Mouse (Mus musculus) intestine, embryonic 16.5 days (tissue): ENCODE data around the gene Klk1b8. TPM values are rescaled to one million over a fixed set of nuclear protein-coding genes. Genes with fewer than 3 reads are reported as not detected.
"Not testable (repeated sequence)": the region's sequence is repeated elsewhere in the genome, so short reads cannot be mapped to it uniquely, and the experiment has no call there.

ENCODE experiments used
- ATAC-seq: fragments of 200-750 bp; cut with Nextera tagmentation; 2 replicates; pipeline ENCODE4 v1.8.0; 2017; ENCODE audit warnings: moderate TSS enrichment, moderate library complexity
- H3K27ac ChIP-seq: fragments of 300-500 bp; sonication (generic); 2 replicates; pipeline ENCODE4 v1.5.1; 2014; ENCODE audit warnings: mild to moderate bottlenecking, low read length
- H3K27me3 ChIP-seq: fragments of 300-500 bp; sonication (generic); replicated peaks from 2 replicates; pipeline ENCODE4 v1.6.1; 2014; ENCODE audit warnings: low read length, control low read depth, mixed read lengths; ENCODE audit not compliant: control insufficient read depth, insufficient read depth
- H3K36me3 ChIP-seq: fragments of 300-500 bp; sonication (generic); 2 replicates; pipeline ENCODE4 v1.6.1; 2014; ENCODE audit warnings: low read length, control low read depth; ENCODE audit not compliant: control insufficient read depth, insufficient read depth
- H3K4me1 ChIP-seq: fragments of 300-500 bp; sonication (generic); 2 replicates; pipeline ENCODE4 v1.6.1; 2014; ENCODE audit warnings: low read length, control low read depth, mixed read lengths; ENCODE audit not compliant: control insufficient read depth, insufficient read depth
- H3K4me2 ChIP-seq: fragments of 300-500 bp; sonication (generic); 2 replicates; pipeline ENCODE4 v1.6.1; 2014; ENCODE audit warnings: low read depth, low read length, control low read depth
- H3K4me3 ChIP-seq: fragments of 300-500 bp; sonication (generic); 2 replicates; pipeline ENCODE4 v1.5.1; 2014; ENCODE audit warnings: mild to moderate bottlenecking, low read length
- H3K9ac ChIP-seq: fragments of 300-500 bp; sonication (generic); 2 replicates; pipeline ENCODE4 v1.6.1; 2014; ENCODE audit warnings: low read depth, low read length
- H3K9me3 ChIP-seq: fragments of 300-500 bp; sonication (generic); 2 replicates; pipeline ENCODE4 v1.6.1; 2016; ENCODE audit warnings: low read length, control low read depth; ENCODE audit not compliant: control insufficient read depth
- WGBS: fragments of 180-500 bp; shearing (Covaris S2); extraction: QIAGEN DNeasy Blood & Tissue Kit; methylation state at CpG from one replicate; pipeline ENCODE4 v1.1.7; 2014; 5-methylcytosine and 5-hydroxymethylcytosine counted together
- polyA plus RNA-seq: library from polyadenylated mRNA; unstranded; fragments of >200 nt; fragmentation: Nextera tagmentation; extraction: Ambion mirVana; gene quantifications from 2 replicates; pipeline ENCODE4 v1.2.1, GENCODE M21; 2015

The Klk1b8 gene
- polyA plus RNA-seq, 1 experiment from 2014 or later = 1.2 TPM

- Histone ChIP-seq H3K4me2 (no peak overlapping the region), H3K27me3 (no peaks in the 10 kb centered on the region), H3K4me3 (no peak overlapping the region), H3K9me3 (no peaks in the 10 kb centered on the region), H3K36me3 (no peaks in the 10 kb centered on the region), H3K4me1 (no peaks in the 10 kb centered on the region), H3K9ac (no peak overlapping the region), H3K27ac (no peak overlapping the region)
- 41% methylated on average over 4 of the region's 4 CpGs for WGBS
- ATAC-seq = no peak
These were observed 18.1 kb upstream of the Klk1b8 start for GRCm38 (mm10) chr7:43932337-43932736.

DNA sequence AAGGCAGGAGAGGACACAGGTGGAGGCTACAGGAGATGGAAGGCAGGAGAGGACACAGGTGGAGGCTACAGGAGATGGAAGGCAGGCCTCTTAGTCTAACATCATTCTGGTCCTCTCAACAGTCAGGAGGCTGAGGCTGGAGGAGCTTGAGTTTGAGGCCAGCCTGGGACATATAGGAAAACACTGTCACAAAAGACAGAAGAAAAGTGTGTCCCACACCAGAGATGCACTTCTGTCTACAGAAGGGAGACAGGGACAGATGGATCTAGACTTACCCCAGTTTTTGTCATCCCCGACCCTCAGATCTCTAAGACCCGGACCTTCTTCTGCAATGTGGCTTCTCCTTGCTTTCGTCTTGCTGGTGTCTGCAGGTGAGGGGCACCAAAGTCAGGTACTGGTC, 17.0 kb upstream of the Klk1b8 start, which contains the start of gene Klk15:
Gene Klk15, plus strand, starts transcription at position 301 of the 400 bp plus-strand sequence.
- 82% methylated on average over 3 of the region's 3 CpGs for WGBS
- ATAC-seq = no peak

DNA sequence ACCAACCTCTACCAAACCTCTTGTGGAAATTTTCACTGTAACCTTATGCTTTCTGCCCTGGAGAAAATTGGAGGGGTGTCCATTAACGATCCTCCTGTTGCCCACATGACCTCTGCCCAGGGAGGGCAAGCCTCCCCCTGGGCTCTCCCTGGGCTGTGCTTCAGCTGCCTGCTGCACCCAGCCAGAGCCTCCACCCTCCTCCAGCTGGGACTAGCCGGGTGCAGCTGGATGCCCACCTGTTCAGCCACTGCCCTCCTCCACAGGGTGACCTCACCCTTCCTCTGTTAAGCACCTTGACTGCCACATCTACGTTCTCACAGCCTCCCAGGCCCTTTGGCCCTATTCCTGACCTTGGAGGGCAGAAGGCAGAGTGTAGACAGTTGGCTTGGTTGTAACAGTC, 15.7 kb upstream of the Klk1b8 start:
- Histone ChIP-seq H3K36me3 (no peaks in the 10 kb centered on the region), H3K27me3 (no peaks in the 10 kb centered on the region), H3K4me2 (no peak overlapping the region), H3K4me3 (no peak overlapping the region), H3K9me3 (no peaks in the 10 kb centered on the region), H3K9ac (no peak overlapping the region), H3K27ac (no peak overlapping the region), H3K4me1 (no peaks in the 10 kb centered on the region)
- ATAC-seq = no peak
- WGBS = 47% methylated on average over 3 of the region's 3 CpGs

More for the DNA sequence above, 17.0 kb upstream of the Klk1b8 start, which contains the start of gene Klk15:
- Histone ChIP-seq H3K4me3 (no peak within 1 kb of the TSS), H3K9me3 (no peaks in the 10 kb centered on the region), H3K36me3 (no peaks in the 10 kb centered on the region), H3K4me2 (no peak within 1 kb of the TSS), H3K4me1 (no peaks in the 10 kb centered on the region), H3K27ac (no peak within 1 kb of the TSS), H3K9ac (no peak within 1 kb of the TSS), H3K27me3 (no peaks in the 10 kb centered on the region)

- no peak overlapping the region for H3K9ac ChIP-seq
- no peaks in the 10 kb centered on the region for H3K36me3 ChIP-seq
- no peaks in the 10 kb centered on the region for H3K4me1 ChIP-seq
- no peak overlapping the region for H3K4me2 ChIP-seq
- no peak overlapping the region for H3K27ac ChIP-seq
- no peaks in the 10 kb centered on the region for H3K27me3 ChIP-seq
- H3K4me3 ChIP-seq = no peak overlapping the region
- ATAC-seq = no peak
- H3K9me3 ChIP-seq = no peaks in the 10 kb centered on the region
- 82% methylated on average over 14 of the region's 14 CpGs for WGBS
These were observed 13.9 kb upstream of the Klk1b8 start for GRCm38 (mm10) chr7:43936551-43936950.

GRCm38 (mm10) chr7:43942293-43942692, 8.2 kb upstream of the Klk1b8 start:
- ATAC-seq, H3K4me1 ChIP-seq, H3K36me3 ChIP-seq, H3K27ac ChIP-seq, H3K9ac ChIP-seq, H3K4me2 ChIP-seq, H3K27me3 ChIP-seq, H3K4me3 ChIP-seq, H3K9me3 ChIP-seq: not testable (repeated sequence)
- WGBS = 59% methylated on average over 3 of the region's 3 CpGs

DNA sequence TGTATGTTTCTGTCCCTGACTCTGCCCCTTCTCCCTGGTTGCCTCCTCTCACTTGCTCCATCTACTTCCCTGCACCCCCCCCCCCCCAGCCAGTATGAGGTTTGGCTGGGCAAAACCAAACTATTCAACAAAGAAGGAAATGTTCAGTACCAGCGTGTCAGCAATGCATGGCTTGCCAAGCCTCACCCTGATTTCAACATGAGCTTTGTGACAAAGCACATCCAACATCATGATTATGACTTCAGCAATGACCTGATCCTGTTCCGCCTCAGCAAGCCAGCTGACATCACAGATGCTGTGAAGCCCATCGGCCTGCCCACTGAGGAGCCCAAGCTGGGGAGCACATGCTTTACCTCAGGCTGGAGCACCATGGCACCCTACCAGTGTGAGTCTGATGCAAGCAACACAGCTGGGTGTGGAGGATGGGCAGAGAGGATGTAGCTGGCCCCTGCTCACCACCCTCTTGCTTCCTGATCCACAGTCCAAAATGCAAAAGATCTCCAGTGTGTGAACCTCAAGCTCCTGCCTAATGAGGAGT, 5.7 kb upstream of the Klk1b8 start:
- Histone ChIP-seq H3K4me2 (no peak overlapping the region), H3K9me3 (no peaks in the 10 kb centered on the region), H3K27ac (no peak overlapping the region), H3K27me3 (no peaks in the 10 kb centered on the region), H3K4me3 (no peak overlapping the region), H3K36me3 (no peaks in the 10 kb centered on the region), H3K4me1 (no peaks in the 10 kb centered on the region), H3K9ac (no peak overlapping the region)
- WGBS = 80% methylated on average over 3 of the region's 3 CpGs
- no peak for ATAC-seq

GRCm38 (mm10) chr7:43952703-43953102, 2.2 kb downstream of the Klk1b8 start:
- no peak for ATAC-seq
- 65% methylated on average over 4 of the region's 4 CpGs for WGBS
- H3K4me1 ChIP-seq = no peaks in the 10 kb centered on the region
- no peak overlapping the region for H3K27ac ChIP-seq
- no peak overlapping the region for H3K9ac ChIP-seq
- H3K36me3 ChIP-seq = no peaks in the 10 kb centered on the region
- no peaks in the 10 kb centered on the region for H3K27me3 ChIP-seq
- H3K9me3 ChIP-seq = no peaks in the 10 kb centered on the region
- no peak overlapping the region for H3K4me3 ChIP-seq
- H3K4me2 ChIP-seq = no peak overlapping the region

- no peak within 1 kb of the TSS for H3K27ac ChIP-seq
- H3K4me1 ChIP-seq = no peaks in the 10 kb centered on the region
- H3K27me3 ChIP-seq = no peaks in the 10 kb centered on the region
- H3K4me3 ChIP-seq = no peak within 1 kb of the TSS
- no peaks in the 10 kb centered on the region for H3K36me3 ChIP-seq
- ATAC-seq = no peak
- no peak within 1 kb of the TSS for H3K9ac ChIP-seq
- no peaks in the 10 kb centered on the region for H3K9me3 ChIP-seq
- WGBS = 67% methylated on average over 3 of the region's 3 CpGs
- H3K4me2 ChIP-seq = no peak within 1 kb of the TSS
These were observed 16.0 kb downstream of the Klk1b8 start, which contains the start of gene Klk1b1 for GRCm38 (mm10) chr7:43966451-43966850. Gene Klk1b1, plus strand, starts transcription at chr7:43966751.

DNA sequence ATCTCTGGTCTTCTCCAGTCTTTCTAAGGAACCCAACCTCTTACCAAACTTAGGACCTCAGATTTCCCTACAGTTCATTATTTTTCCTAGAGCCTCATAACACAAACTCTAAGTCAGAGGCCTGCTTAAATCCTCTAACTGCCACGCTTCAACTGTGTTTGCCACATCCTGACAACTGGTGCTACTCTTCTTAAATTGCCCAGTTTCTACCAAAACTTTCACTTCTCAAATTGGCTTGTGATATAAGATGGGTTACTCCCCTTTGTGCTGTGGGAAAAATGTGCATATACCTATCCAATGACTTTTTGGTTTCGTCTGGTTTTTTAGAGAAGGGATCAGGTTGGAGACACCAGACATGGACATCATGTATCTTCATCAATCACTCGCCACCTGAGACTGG, 16.6 kb downstream of the Klk1b8 start:
- 77% methylated on average over 3 of the region's 3 CpGs for WGBS
- no peaks in the 10 kb centered on the region for H3K9me3 ChIP-seq

GRCm38 (mm10) chr7:43967612-43968011, 17.1 kb downstream of the Klk1b8 start:
- Histone ChIP-seq H3K4me2 (no peak overlapping the region), H3K36me3 (no peaks in the 10 kb centered on the region), H3K27ac (no peak overlapping the region), H3K9ac (no peak overlapping the region), H3K27me3 (no peaks in the 10 kb centered on the region), H3K9me3 (no peaks in the 10 kb centered on the region), H3K4me3 (no peak overlapping the region), H3K4me1 (no peaks in the 10 kb centered on the region)
- ATAC-seq = no peak
- whole genome bisulfite sequencing = 76% methylated on average over 2 of the region's 2 CpGs

More for the DNA sequence above, 16.6 kb downstream of the Klk1b8 start:
- H3K4me1 ChIP-seq = no peaks in the 10 kb centered on the region
- H3K27ac ChIP-seq = no peak overlapping the region
- H3K4me3 ChIP-seq = no peak overlapping the region
- no peaks in the 10 kb centered on the region for H3K27me3 ChIP-seq
- ATAC-seq = no peak
- H3K36me3 ChIP-seq = no peaks in the 10 kb centered on the region
- no peak overlapping the region for H3K4me2 ChIP-seq
- no peak overlapping the region for H3K9ac ChIP-seq
